Mouse (Mus musculus) gonadal fat pad, adult 2 months (tissue): Measurements from ENCODE around the gene Ost4. TPM values are rescaled to one million over a fixed set of nuclear protein-coding genes. Genes with fewer than 3 reads are reported as not detected.

ENCODE experiments used
- DNase-seq: peaks from one replicate; pipeline ENCODE4 v3.0.0-alpha.2; 2012; ENCODE audit warnings: low read depth
- polyA plus RNA-seq: library from polyadenylated mRNA; depleted of rRNA; stranded (reverse); fragments of >200 nt; gene quantifications from 2 replicates; pipeline ENCODE4 v1.2.3, GENCODE M21; 2012

Gene Ost4
- polyA plus RNA-seq, 1 experiment: 493 TPM

- DNase-seq: no peak
Observed at GRCm38 (mm10) chr5:30924614-30925013, 17.0 kb upstream of the Ost4 start.

GRCm38 (mm10) chr5:30923119-30923518 is 15.5 kb upstream of the Ost4 start:
- no peak for DNase-seq

- no peak for DNase-seq
Observed at GRCm38 (mm10) chr5:30922581-30923041, 15.0 kb upstream of the Ost4 start.

GRCm38 (mm10) chr5:30921256-30922033 is 13.9 kb upstream of the Ost4 start, which contains the start of gene Khk:
Khk (plus strand) TSS chr5:30921431.
- no peak for DNase-seq

GRCm38 (mm10) chr5:30920621-30921020 is 13.0 kb upstream of the Ost4 start:
- DNase-seq: no peak

- DNase-seq: no peak
Observed at GRCm38 (mm10) chr5:30919831-30920614, 12.4 kb upstream of the Ost4 start.

GRCm38 (mm10) chr5:30918691-30919090 is 11.1 kb upstream of the Ost4 start:
- DNase-seq: no peak

GRCm38 (mm10) chr5:30917891-30918670 is 10.5 kb upstream of the Ost4 start:
- DNase-seq: no peak

- no peak for DNase-seq
Observed at GRCm38 (mm10) chr5:30917348-30917747, 9.8 kb upstream of the Ost4 start.

GRCm38 (mm10) chr5:30916841-30917240 is 9.3 kb upstream of the Ost4 start:
- DNase-seq: no peak

- DNase-seq: peak; percentile 75
Observed at GRCm38 (mm10) chr5:30915974-30916433, 8.4 kb upstream of the Ost4 start.

- no peak for DNase-seq
Observed at GRCm38 (mm10) chr5:30915456-30915855, 7.9 kb upstream of the Ost4 start.

- DNase-seq: no peak
Observed at GRCm38 (mm10) chr5:30914849-30915248, 7.3 kb upstream of the Ost4 start.

- no peak for DNase-seq
Observed at GRCm38 (mm10) chr5:30914101-30914635, 6.6 kb upstream of the Ost4 start.

- DNase-seq: no peak
Observed at GRCm38 (mm10) chr5:30913060-30913841, 5.7 kb upstream of the Ost4 start, which contains the start of gene Emilin1. Emilin1 (plus strand) TSS chr5:30913402.

GRCm38 (mm10) chr5:30912156-30912555 is 4.6 kb upstream of the Ost4 start:
- DNase-seq: no peak

- DNase-seq: no peak
Observed at GRCm38 (mm10) chr5:30910481-30910880, 2.9 kb upstream of the Ost4 start.

GRCm38 (mm10) chr5:30909863-30910262 is 2.3 kb upstream of the Ost4 start:
- no peak for DNase-seq

- no peak for DNase-seq
Observed at GRCm38 (mm10) chr5:30909300-30909659, 1.7 kb upstream of the Ost4 start.

- DNase-seq: no peak
Observed at GRCm38 (mm10) chr5:30908426-30909299, 1.1 kb upstream of the Ost4 start.
